Mouse (Mus musculus) splenic B cell, adult 2 months (primary cell): ENCODE data around the gene Cfd.

Experiments used
- DNase-seq: peaks from one replicate; pipeline ENCODE4 v3.0.0-alpha.2; 2011; ENCODE audit warnings: low read depth, low spot score
- H3K27me3 ChIP-seq: 2 replicates; pipeline ENCODE4 v1.6.1; 2012; ENCODE audit warnings: mild to moderate bottlenecking, low read length, moderate library complexity, mixed read lengths; ENCODE audit not compliant: control insufficient read depth, poor library complexity, insufficient read depth, severe bottlenecking
- H3K36me3 ChIP-seq: 2 replicates; pipeline ENCODE4 v1.6.1; 2012; ENCODE audit warnings: mild to moderate bottlenecking, low read length, moderate library complexity, mixed read lengths; ENCODE audit not compliant: control insufficient read depth, poor library complexity, insufficient read depth, severe bottlenecking

Cfd gene

DNA sequence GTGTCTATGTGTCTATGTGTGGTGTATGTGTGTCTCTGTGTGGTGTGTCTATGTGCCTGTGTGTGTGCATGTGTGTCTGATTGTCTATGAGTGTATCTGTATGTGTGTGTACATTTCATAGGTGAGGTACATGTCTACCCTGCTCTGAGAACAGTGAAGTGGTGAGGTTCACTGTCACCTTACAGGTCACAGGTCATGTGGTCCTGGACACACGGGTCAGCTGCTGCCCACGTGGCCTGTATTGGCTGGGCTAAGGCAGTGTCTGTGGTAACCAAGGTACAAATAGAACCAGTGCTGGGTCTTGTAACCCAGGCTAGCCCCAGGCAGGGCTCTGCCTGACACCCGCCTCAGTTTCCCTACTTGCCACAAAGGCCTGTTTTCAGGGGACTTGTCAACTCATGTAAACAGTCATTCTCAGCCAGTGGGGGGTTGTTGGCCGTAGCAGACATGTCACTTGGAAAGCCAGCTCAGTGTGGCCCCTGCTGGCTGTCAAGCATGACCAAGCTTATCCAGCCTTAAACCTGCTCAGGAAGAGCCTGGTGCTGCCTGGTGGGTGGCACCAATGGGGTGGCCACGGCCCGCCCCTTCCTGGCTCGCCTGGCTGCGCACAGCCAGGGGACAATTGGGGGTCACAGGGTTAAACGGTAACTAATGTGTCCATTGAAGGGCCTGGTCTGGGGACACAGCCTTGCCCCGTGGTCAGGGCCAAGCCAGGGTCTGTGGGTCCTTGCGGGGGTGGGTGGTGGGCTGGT lies 47.3 kb downstream of the Cfd start:
- no peaks in the 10 kb centered on the region for H3K36me3 ChIP-seq
- H3K27me3 ChIP-seq = no peaks in the 10 kb centered on the region
- DNase-seq = no peak

DNA sequence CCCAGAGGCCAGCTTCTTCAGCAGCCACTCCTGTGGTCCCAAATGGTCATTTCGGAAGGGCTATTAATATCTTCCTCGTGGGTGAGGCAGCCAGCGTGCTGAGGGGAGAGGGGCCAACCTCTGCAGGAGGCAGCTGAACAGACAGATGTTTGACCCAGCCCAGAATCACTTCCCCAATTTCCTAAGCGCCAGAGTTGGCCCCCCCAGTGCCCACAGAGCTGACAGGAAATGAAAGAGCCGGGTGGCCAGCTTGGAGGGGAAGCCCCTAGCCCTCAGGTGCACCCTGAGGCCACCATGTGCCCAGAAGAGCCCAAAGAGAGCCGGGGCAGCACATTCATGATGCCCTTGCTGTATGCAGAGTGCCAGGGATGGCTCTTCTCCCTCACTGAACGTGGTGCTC lies 50.1 kb downstream of the Cfd start:
- Histone ChIP-seq H3K36me3 (no peaks in the 10 kb centered on the region), H3K27me3 (no peaks in the 10 kb centered on the region)
- peak; percentile 92 for DNase-seq
